Mouse (Mus musculus): ENCODE results near the gene Apom.

DNA sequence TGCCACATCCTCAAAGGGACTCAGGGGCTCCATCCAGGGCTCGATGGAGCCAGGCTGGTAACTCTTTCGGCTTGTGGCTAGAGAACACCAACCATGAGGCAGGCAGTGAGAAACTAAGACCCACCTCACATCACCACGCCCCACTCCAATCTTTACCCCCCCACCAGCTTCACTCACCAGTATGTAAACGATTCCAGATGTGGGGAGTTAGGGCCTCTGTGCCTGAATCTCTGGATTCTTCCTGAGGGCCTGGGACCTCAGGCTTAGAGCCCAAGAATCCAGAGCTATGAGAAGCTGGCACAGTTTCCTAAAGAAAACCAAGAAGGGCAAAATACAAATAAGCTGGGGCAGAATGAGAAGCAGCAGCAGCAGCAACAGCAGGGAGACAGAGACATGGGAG is 22.1 kb upstream of the Apom start:
- TF ChIP-seq ZC3H11A (IDR thresholded peaks at IDR 0.05; ENCODE audit: low read depth, low read length), result no peak
- TF ChIP-seq MAFK (IDR thresholded peaks at IDR 0.05; ENCODE audit: borderline replicate concordance, low read depth, low read length), result no peak
- TF ChIP-seq EP300 (IDR thresholded peaks at IDR 0.05; ENCODE audit: low read depth in 1 of 2, low read length in 2 of 2), result no peak
- no peak for TF ChIP-seq GABPA (IDR thresholded peaks at IDR 0.05; ENCODE audit: low read depth, low read length)
- no peak for TF ChIP-seq CHD2 (IDR thresholded peaks at IDR 0.05; ENCODE audit: low read length)
- no peak for TF ChIP-seq RAD21 (IDR thresholded peaks at IDR 0.05; ENCODE audit: low read depth, low read length)
- TF ChIP-seq E2F4 (IDR thresholded peaks at IDR 0.05; ENCODE audit: borderline replicate concordance, low read depth, low read length), result no peak
- no peak for TF ChIP-seq CTCF (IDR thresholded peaks at IDR 0.05 in 2 of 3, conservative IDR thresholded peaks at IDR 0.05 in 1 of 3; ENCODE audit: control insufficient read depth in 1 of 3, insufficient read depth in 1 of 3, low read depth in 2 of 3, low read length in 3 of 3, poor library complexity in 1 of 3, severe bottlenecking in 1 of 3)
- no peak for TF ChIP-seq USF1 (IDR thresholded peaks at IDR 0.05; ENCODE audit: low read depth, low read length)
